Mouse (Mus musculus) intestine, postnatal 0 days (tissue): ENCODE data around the gene Coa6. TPM values are rescaled to one million over a fixed set of nuclear protein-coding genes. Genes with fewer than 3 reads are reported as not detected.
A peak's percentile ranks its signal among the peaks of the same experiment; 100 is the strongest.
"Not testable (repeated sequence)": the region's sequence is repeated elsewhere in the genome, so short reads cannot be mapped to it uniquely, and the experiment has no call there.

ENCODE experiments used
- ATAC-seq: fragments of 200-750 bp; cut with Nextera tagmentation; 2 replicates; pipeline ENCODE4 v1.8.0; 2017; ENCODE audit warnings: mild to moderate bottlenecking, moderate TSS enrichment, moderate library complexity
- H3K27ac ChIP-seq: fragments of 300-500 bp; sonication (generic); 2 replicates; pipeline ENCODE4 v1.5.1; 2014; ENCODE audit warnings: mild to moderate bottlenecking, low read depth, low read length, moderate library complexity
- H3K27me3 ChIP-seq: fragments of 300-500 bp; sonication (generic); replicated peaks from 2 replicates; pipeline ENCODE4 v1.6.1; 2014; ENCODE audit warnings: low read length, mixed read lengths; ENCODE audit not compliant: control insufficient read depth, insufficient read depth
- H3K36me3 ChIP-seq: fragments of 300-500 bp; sonication (generic); 2 replicates; pipeline ENCODE4 v1.6.1; 2014; ENCODE audit warnings: mild to moderate bottlenecking, moderate library complexity; ENCODE audit not compliant: control insufficient read depth, insufficient read depth
- H3K4me1 ChIP-seq: fragments of 300-500 bp; sonication (generic); replicated peaks from 2 replicates; pipeline ENCODE4 v1.6.1; 2014; ENCODE audit warnings: antibody characterized with exemption, low read length, mixed read lengths; ENCODE audit not compliant: control insufficient read depth, insufficient read depth
- H3K4me2 ChIP-seq: fragments of 300-500 bp; sonication (generic); replicated peaks from 2 replicates; pipeline ENCODE4 v1.6.1; 2014; ENCODE audit warnings: low read depth, mild to moderate bottlenecking, moderate library complexity
- H3K4me3 ChIP-seq: fragments of 300-500 bp; sonication (generic); 2 replicates; pipeline ENCODE4 v1.5.1; 2014; ENCODE audit warnings: low read depth, low read length
- H3K9ac ChIP-seq: fragments of 300-500 bp; sonication (generic); 2 replicates; pipeline ENCODE4 v1.6.1; 2014; ENCODE audit warnings: mild to moderate bottlenecking, low read depth, low read length
- H3K9me3 ChIP-seq: fragments of 300-500 bp; sonication (generic); 2 replicates; pipeline ENCODE4 v1.6.1; 2016; ENCODE audit warnings: mixed run types; ENCODE audit not compliant: control insufficient read depth
- CTCF ChIP-seq: sonication (generic); IDR thresholded peaks from 2 replicates; pipeline ENCODE4 v1.5.1; 2016; ENCODE audit warnings: low read depth, mild to moderate bottlenecking, control low read depth, antibody characterized with exemption, moderate library complexity
- WGBS: fragments of 180-500 bp; shearing (Covaris S2); extraction: QIAGEN DNeasy Blood & Tissue Kit; methylation state at CpG from one replicate; pipeline ENCODE4 v1.1.7; 2014; 5-methylcytosine and 5-hydroxymethylcytosine counted together
- polyA plus RNA-seq: library from polyadenylated mRNA; unstranded; fragments of >200 nt; fragmentation: Nextera tagmentation; extraction: Ambion mirVana; gene quantifications from 2 replicates; pipeline ENCODE4 v1.2.1, GENCODE M21; 2015

Coa6 gene
- polyA plus RNA-seq, 1 experiment from 2014 or later: 82.6 TPM

- Histone ChIP-seq H3K4me3 (no peak overlapping the region), H3K9ac (no peak overlapping the region), H3K4me1 (no peaks in the 10 kb centered on the region), H3K4me2 (no peak overlapping the region), H3K27ac (no peak overlapping the region), H3K36me3 (no peaks in the 10 kb centered on the region), H3K9me3 (no peaks in the 10 kb centered on the region), H3K27me3 (no peaks in the 10 kb centered on the region)
- ATAC-seq: no peak
- no peak for TF ChIP-seq CTCF
- 78% methylated on average over 4 of the region's 4 CpGs for WGBS
Measured at GRCm38 (mm10) chr8:126387566-126387965, 34.7 kb upstream of the Coa6 start.

GRCm38 (mm10) chr8:126391541-126391940, 30.8 kb upstream of the Coa6 start:
- Histone ChIP-seq H3K36me3 (no peaks in the 10 kb centered on the region), H3K4me2 (no peak overlapping the region), H3K9ac (no peak overlapping the region), H3K27me3 (no peaks in the 10 kb centered on the region), H3K4me3 (no peak overlapping the region), H3K27ac (no peak overlapping the region), H3K9me3 (no peaks in the 10 kb centered on the region), H3K4me1 (no peaks in the 10 kb centered on the region)
- ATAC-seq: no peak
- 66% methylated on average over 2 of the region's 2 CpGs for WGBS
- no peak for TF ChIP-seq CTCF

GRCm38 (mm10) chr8:126395386-126395785, 26.9 kb upstream of the Coa6 start:
- Histone ChIP-seq H3K36me3 (no peaks in the 10 kb centered on the region), H3K9me3 (no peaks in the 10 kb centered on the region), H3K4me1 (no peaks in the 10 kb centered on the region), H3K27me3 (no peaks in the 10 kb centered on the region), H3K27ac (no peak overlapping the region), H3K9ac (no peak overlapping the region), H3K4me2 (no peak overlapping the region), H3K4me3 (no peak overlapping the region)
- no peak for ATAC-seq
- WGBS: 74% methylated on average over 9 of the region's 9 CpGs
- no peak for TF ChIP-seq CTCF

GRCm38 (mm10) chr8:126395917-126396316, 26.4 kb upstream of the Coa6 start:
- H3K4me3 ChIP-seq: no peak overlapping the region
- H3K36me3 ChIP-seq: no peaks in the 10 kb centered on the region
- no peak overlapping the region for H3K27ac ChIP-seq
- H3K4me2 ChIP-seq: no peak overlapping the region
- H3K9me3 ChIP-seq: no peaks in the 10 kb centered on the region
- H3K27me3 ChIP-seq: no peaks in the 10 kb centered on the region
- no peak for ATAC-seq
- no peak for TF ChIP-seq CTCF
- no peak overlapping the region for H3K9ac ChIP-seq
- 71% methylated on average over 5 of the region's 5 CpGs for WGBS
- no peaks in the 10 kb centered on the region for H3K4me1 ChIP-seq

- Histone ChIP-seq H3K27me3 (no peaks in the 10 kb centered on the region), H3K4me1 (no peaks in the 10 kb centered on the region), H3K27ac (no peak overlapping the region), H3K9ac (no peak overlapping the region), H3K4me3 (no peak overlapping the region), H3K9me3 (no peaks in the 10 kb centered on the region), H3K4me2 (no peak overlapping the region), H3K36me3 (no peaks in the 10 kb centered on the region)
- WGBS: 65% methylated on average over 3 of the region's 3 CpGs
- ATAC-seq: no peak
- TF ChIP-seq CTCF: peak; percentile 60
Measured at GRCm38 (mm10) chr8:126398349-126398748, 24.0 kb upstream of the Coa6 start.

GRCm38 (mm10) chr8:126404550-126404949, 17.8 kb upstream of the Coa6 start:
- not testable (repeated sequence) for H3K4me2 ChIP-seq, H3K27ac ChIP-seq, H3K4me1 ChIP-seq

GRCm38 (mm10) chr8:126405030-126405429, 17.3 kb upstream of the Coa6 start:
- no peak for TF ChIP-seq CTCF
- no peaks in the 10 kb centered on the region for H3K4me1 ChIP-seq
- no peak overlapping the region for H3K4me2 ChIP-seq
- no peaks in the 10 kb centered on the region for H3K9me3 ChIP-seq
- no peak for ATAC-seq
- H3K27ac ChIP-seq: no peak overlapping the region
- 69% methylated on average over 4 of the region's 4 CpGs for WGBS
- H3K36me3 ChIP-seq: no peaks in the 10 kb centered on the region
- H3K4me3 ChIP-seq: no peak overlapping the region
- H3K9ac ChIP-seq: no peak overlapping the region
- H3K27me3 ChIP-seq: no peaks in the 10 kb centered on the region

More at GRCm38 (mm10) chr8:126404550-126404949, 17.8 kb upstream of the Coa6 start:
- not testable (repeated sequence) for H3K9me3 ChIP-seq, H3K9ac ChIP-seq, H3K36me3 ChIP-seq, ATAC-seq, H3K27me3 ChIP-seq, H3K4me3 ChIP-seq
